Mouse (Mus musculus) forebrain, embryonic 10.5 days (tissue): ENCODE data around the gene Fam129b. TPM values are rescaled to one million over a fixed set of nuclear protein-coding genes. Genes with fewer than 3 reads are reported as not detected.

Experiments
- DNase-seq: peaks from one replicate; pipeline ENCODE4 v3.0.0-alpha.2; 2017; ENCODE audit warnings: low spot score; ENCODE audit errors: extremely low spot score
- H3K27ac ChIP-seq: fragments of 300-500 bp; sonication (generic); 2 replicates; pipeline ENCODE4 v1.5.1; 2016; ENCODE audit warnings: mild to moderate bottlenecking
- H3K27me3 ChIP-seq: fragments of 300-500 bp; sonication (generic); 2 replicates; pipeline ENCODE4 v1.6.1; 2016; ENCODE audit warnings: mild to moderate bottlenecking; ENCODE audit not compliant: poor library complexity, severe bottlenecking
- H3K36me3 ChIP-seq: fragments of 300-500 bp; sonication (generic); replicated peaks from 2 replicates; pipeline ENCODE4 v1.6.1; 2016; ENCODE audit warnings: mild to moderate bottlenecking, moderate library complexity
- H3K4me1 ChIP-seq: fragments of 300-500 bp; sonication (generic); 2 replicates; pipeline ENCODE4 v1.6.1; 2016
- H3K4me3 ChIP-seq: fragments of 300-500 bp; sonication (generic); 2 replicates; pipeline ENCODE4 v1.5.1; 2016; ENCODE audit warnings: mild to moderate bottlenecking, moderate library complexity
- H3K9me3 ChIP-seq: fragments of 300-500 bp; sonication (generic); 2 replicates; pipeline ENCODE4 v1.6.1; 2016; ENCODE audit warnings: mild to moderate bottlenecking, moderate library complexity
- WGBS: fragments of 180-500 bp; shearing (Covaris S2); methylation state at CpG from one replicate; pipeline ENCODE4 v1.1.7; 2016; 5-methylcytosine and 5-hydroxymethylcytosine counted together
- polyA plus RNA-seq: library from polyadenylated mRNA; unstranded; fragments of >200 nt; fragmentation: Nextera tagmentation; extraction: Ambion mirVana; gene quantifications from 2 replicates; pipeline ENCODE4 v1.2.1, GENCODE M21; 2016

Gene Fam129b
- polyA plus RNA-seq, 1 experiment from 2014 or later: 25.3 TPM

DNA sequence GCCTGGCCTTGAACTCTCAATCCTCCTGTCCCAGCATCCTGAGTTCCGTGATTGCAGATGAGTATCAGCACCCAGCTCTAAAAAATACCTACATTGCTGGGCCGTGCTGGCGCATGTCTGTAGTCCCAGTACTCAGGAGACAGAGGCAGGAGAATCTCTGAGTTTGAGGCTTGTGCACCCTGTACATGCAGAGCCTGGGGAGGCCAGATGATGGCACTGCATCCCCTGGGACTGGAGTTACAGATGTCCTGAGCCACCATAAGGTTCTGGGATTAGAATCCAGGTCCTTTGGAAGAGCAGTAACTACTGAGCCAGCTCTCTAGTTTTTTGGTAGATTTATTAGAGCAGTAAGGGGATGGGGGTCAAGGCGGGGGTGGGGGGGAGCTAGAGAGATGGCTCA lies 64.6 kb downstream of the Fam129b start:
- no peak for DNase-seq
- WGBS: 91% methylated on average over 4 of the region's 4 CpGs
- Histone ChIP-seq H3K4me3 (no peak overlapping the region), H3K27me3 (no peaks in the 10 kb centered on the region), H3K4me1 (no peaks in the 10 kb centered on the region), H3K36me3 (peaks cover 64% of the 10 kb centered on the region), H3K27ac (no peak overlapping the region), H3K9me3 (no peaks in the 10 kb centered on the region)

GRCm38 (mm10) chr2:32947454-32947853 lies 71.5 kb downstream of the Fam129b start:
- no peak overlapping the region for H3K4me3 ChIP-seq
- peaks cover 63% of the 10 kb centered on the region for H3K36me3 ChIP-seq
- H3K4me1 ChIP-seq: no peaks in the 10 kb centered on the region
- no peaks in the 10 kb centered on the region for H3K27me3 ChIP-seq
- H3K9me3 ChIP-seq: no peaks in the 10 kb centered on the region
- DNase-seq: no peak
- 93% methylated on average over 11 of the region's 11 CpGs for WGBS
- no peak overlapping the region for H3K27ac ChIP-seq

DNA sequence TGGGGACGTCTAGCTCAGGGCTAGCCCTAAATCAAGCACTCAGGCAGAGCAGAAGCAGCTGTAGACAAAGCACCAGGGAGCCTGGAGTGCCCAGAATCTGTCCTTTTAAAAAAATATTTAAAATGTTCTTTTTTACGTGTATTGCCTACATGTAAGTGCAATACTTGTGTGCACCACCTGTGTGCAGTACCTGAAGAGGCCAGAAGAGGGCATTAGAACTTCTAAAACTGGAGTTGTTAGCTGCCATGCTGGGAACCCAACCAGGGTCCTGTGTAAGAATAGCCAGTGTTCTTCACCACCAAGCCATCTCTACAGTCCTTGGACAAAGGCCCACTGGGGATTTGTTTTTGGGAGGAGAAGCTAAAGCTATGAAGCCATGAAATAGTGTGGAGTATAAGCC lies 78.7 kb downstream of the Fam129b start:
- H3K36me3 ChIP-seq: peaks cover 66% of the 10 kb centered on the region
- no peak overlapping the region for H3K4me3 ChIP-seq
- WGBS: 91% methylated on average over 2 of the region's 2 CpGs
- DNase-seq: no peak
- no peaks in the 10 kb centered on the region for H3K4me1 ChIP-seq
- H3K27ac ChIP-seq: no peak overlapping the region
- H3K9me3 ChIP-seq: peaks cover 6% of the 10 kb centered on the region; the same call in 1 of the 2 replicates
- H3K27me3 ChIP-seq: no peaks in the 10 kb centered on the region

DNA sequence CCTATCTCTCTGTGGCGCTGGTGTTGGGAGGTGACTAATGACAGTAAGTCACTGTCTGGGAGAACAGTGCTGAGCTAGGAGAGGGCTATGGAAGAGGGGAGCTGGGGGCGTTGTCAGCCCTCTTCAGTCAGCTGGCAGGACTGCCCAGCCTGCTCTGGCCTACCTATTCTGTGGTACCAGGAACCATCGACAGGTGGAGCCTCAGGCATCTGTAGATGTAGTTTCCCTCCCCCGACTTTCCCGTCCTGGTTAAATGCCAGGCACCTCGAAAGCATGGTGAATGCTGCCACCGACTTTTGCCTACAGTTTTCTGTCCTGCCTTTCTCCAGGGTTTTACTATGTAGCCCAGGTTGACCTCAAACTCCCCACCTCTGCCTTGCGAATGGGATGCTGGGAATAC lies 81.4 kb downstream of the Fam129b start:
- Histone ChIP-seq H3K4me3 (no peak overlapping the region), H3K27me3 (no peaks in the 10 kb centered on the region), H3K36me3 (peaks cover 51% of the 10 kb centered on the region), H3K4me1 (peaks cover 12% of the 10 kb centered on the region), H3K9me3 (peaks cover 6% of the 10 kb centered on the region; the same call in 1 of the 2 replicates), H3K27ac (no peak overlapping the region)
- no peak for DNase-seq
- 67% methylated on average over 8 of the region's 8 CpGs for WGBS

GRCm38 (mm10) chr2:32960273-32960672 lies 84.4 kb downstream of the Fam129b start:
- Histone ChIP-seq H3K4me1 (peaks cover 39% of the 10 kb centered on the region), H3K4me3 (peak overlapping the region; percentile 97; the same call in 1 of the 2 replicates), H3K36me3 (peaks cover 52% of the 10 kb centered on the region), H3K27ac (no peak overlapping the region), H3K9me3 (no peaks in the 10 kb centered on the region), H3K27me3 (no peaks in the 10 kb centered on the region)
- no peak for DNase-seq
- WGBS: 96% methylated on average over 4 of the region's 4 CpGs

DNA sequence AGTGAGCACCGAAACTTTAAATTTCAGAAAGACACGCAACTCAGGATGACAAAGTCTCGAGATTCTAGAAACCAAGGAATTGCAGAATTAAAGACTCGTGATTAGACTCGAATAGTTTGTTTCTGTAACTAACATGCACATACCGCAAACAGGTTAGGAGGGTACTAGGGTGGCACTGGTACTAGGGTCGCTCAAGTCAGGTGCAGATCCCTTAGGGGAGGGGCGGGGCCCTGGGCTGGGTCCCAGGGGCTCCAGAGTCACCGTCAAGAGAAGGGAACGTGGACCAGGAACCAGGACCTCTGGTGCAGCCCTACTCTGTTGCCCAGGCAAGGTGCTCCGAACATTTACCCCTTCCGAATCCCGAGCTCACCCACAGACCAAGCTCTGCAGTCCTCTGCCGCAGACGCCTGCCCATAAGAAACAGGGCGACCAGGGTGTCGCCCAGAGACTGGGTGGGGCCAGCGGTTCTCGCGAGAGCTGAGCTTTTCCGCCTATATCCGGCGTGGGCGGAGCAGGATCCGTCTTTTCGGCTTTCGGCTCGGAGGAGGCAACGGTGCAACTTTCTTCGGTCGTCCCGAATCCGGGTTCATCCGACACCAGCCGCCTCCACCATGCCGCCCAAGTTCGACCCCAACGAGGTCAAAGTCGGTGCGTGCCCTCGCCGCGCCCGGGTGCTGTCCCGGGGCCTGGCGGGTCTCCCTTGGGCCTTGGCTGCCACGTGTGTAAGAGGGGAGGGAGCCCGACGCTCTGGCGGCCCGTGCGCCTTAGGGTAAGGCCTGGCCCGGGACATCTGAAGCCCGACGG lies 85.5 kb downstream of the Fam129b start, which contains the start of the genes Rpl12 and Lrsam1:
Gene Rpl12 (plus strand): TSS at position 368 of the 804 bp plus-strand sequence.
Gene Lrsam1 (minus strand): TSS at position 423 of the 804 bp plus-strand sequence.
- H3K36me3 ChIP-seq: peaks cover 42% of the 10 kb centered on the region
- 3% methylated on average over 55 of the region's 55 CpGs for WGBS
- H3K27me3 ChIP-seq: no peaks in the 10 kb centered on the region
- peak; percentile 94 for DNase-seq
- H3K27ac ChIP-seq: peak within 1 kb of the TSS; percentile 97
- H3K9me3 ChIP-seq: no peaks in the 10 kb centered on the region
- peaks cover 49% of the 10 kb centered on the region for H3K4me1 ChIP-seq
- H3K4me3 ChIP-seq: peak within 1 kb of the TSS; percentile 97

DNA sequence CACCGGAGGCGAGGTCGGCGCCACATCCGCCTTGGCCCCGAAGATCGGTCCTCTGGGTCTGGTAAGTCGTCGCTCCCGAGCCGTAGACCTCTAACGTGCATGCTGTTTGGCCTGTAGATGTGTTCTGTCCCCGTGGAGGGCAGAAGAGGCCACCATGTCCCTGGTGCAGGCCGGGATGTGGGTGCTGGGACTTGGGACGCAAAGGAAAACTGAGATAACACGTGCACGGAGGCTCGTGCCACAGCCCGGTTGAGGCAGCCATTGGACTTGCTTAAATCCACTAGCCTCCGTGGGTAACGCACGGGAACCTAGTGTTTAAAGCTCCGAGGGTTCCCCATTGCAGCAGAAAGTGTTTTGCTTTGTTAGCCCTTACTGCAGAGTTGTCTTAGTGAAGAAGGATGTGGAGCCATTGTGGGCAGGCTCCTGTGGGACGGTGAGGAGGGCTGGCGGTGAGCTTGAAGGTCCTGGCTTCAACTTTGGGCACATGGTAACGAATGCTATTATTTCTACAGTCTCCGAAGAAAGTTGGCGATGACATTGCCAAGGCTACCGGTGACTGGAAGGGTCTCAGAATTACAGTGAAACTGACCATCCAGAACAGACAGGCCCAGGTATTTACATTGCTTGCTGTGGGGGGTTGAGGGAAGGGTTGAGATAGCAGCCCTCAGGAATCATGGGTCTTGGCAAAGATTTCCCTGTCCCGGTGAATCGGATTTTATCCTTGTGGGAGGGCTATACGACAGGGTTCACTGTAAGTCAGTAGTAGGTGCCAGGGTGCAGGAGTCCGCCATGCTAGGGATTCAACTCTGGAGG lies 86.4 kb downstream of the Fam129b start:
- WGBS: under 1% methylated on average over 33 of the region's 33 CpGs
- Histone ChIP-seq H3K4me3 (peak overlapping the region; percentile 97), H3K4me1 (peaks cover 58% of the 10 kb centered on the region), H3K9me3 (no peaks in the 10 kb centered on the region), H3K27ac (peak overlapping the region; percentile 97), H3K36me3 (peaks cover 34% of the 10 kb centered on the region), H3K27me3 (no peaks in the 10 kb centered on the region)
- peak; percentile 44 for DNase-seq

DNA sequence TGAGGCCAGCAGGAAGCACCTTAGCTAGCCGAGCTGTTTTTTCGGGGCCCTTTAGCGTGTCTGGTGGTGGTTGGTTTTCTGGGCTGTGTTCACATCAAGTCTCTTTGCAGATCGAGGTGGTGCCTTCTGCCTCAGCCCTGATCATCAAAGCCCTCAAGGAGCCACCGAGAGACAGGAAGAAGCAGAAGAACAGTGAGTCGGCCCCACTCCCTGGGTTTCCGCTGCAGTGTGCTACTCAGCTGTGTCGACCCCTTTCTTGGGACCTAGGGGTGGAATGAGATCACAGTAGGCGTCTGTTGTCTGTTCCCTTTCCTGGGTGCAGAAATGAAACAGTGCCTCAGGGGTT lies 86.9 kb downstream of the Fam129b start:
- H3K36me3 ChIP-seq: peaks cover 32% of the 10 kb centered on the region
- no peaks in the 10 kb centered on the region for H3K9me3 ChIP-seq
- DNase-seq: no peak
- 12% methylated on average over 9 of the region's 9 CpGs for WGBS
- peak overlapping the region; percentile 97 for H3K4me3 ChIP-seq
- H3K27me3 ChIP-seq: no peaks in the 10 kb centered on the region
- peak overlapping the region; percentile 97 for H3K27ac ChIP-seq
- H3K4me1 ChIP-seq: peaks cover 64% of the 10 kb centered on the region

DNA sequence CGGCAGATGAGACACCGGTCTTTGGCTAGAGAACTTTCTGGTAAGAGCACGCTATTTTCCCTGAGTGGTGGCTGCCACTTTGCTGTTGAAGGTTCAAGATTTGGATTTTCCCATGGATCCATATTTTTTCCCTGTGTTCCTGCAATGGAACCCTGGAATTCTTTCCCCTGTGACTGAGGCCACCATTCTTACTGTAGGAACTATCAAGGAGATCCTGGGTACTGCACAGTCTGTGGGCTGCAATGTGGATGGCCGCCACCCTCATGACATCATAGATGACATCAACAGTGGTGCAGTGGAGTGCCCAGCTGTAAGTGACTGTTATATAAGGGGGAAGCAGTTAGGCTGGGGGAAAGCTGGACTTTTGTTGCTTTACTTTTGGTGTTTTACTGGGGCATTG lies 87.6 kb downstream of the Fam129b start:
- Histone ChIP-seq H3K27me3 (no peaks in the 10 kb centered on the region), H3K36me3 (peaks cover 32% of the 10 kb centered on the region), H3K27ac (0 out of 2 replicates have a peak overlapping the region, but pooled peaks have one; percentile 97), H3K4me3 (peak overlapping the region; percentile 97), H3K9me3 (no peaks in the 10 kb centered on the region), H3K4me1 (peaks cover 70% of the 10 kb centered on the region)
- 76% methylated on average over 4 of the region's 4 CpGs for WGBS
- DNase-seq: no peak

GRCm38 (mm10) chr2:32963981-32964380 lies 88.1 kb downstream of the Fam129b start:
- Histone ChIP-seq H3K27me3 (no peaks in the 10 kb centered on the region), H3K4me3 (peak overlapping the region; percentile 97), H3K4me1 (peaks cover 70% of the 10 kb centered on the region), H3K27ac (no peak overlapping the region), H3K36me3 (peaks cover 32% of the 10 kb centered on the region), H3K9me3 (no peaks in the 10 kb centered on the region)
- 77% methylated on average over 1 of the region's 1 CpGs for WGBS
- no peak for DNase-seq

DNA sequence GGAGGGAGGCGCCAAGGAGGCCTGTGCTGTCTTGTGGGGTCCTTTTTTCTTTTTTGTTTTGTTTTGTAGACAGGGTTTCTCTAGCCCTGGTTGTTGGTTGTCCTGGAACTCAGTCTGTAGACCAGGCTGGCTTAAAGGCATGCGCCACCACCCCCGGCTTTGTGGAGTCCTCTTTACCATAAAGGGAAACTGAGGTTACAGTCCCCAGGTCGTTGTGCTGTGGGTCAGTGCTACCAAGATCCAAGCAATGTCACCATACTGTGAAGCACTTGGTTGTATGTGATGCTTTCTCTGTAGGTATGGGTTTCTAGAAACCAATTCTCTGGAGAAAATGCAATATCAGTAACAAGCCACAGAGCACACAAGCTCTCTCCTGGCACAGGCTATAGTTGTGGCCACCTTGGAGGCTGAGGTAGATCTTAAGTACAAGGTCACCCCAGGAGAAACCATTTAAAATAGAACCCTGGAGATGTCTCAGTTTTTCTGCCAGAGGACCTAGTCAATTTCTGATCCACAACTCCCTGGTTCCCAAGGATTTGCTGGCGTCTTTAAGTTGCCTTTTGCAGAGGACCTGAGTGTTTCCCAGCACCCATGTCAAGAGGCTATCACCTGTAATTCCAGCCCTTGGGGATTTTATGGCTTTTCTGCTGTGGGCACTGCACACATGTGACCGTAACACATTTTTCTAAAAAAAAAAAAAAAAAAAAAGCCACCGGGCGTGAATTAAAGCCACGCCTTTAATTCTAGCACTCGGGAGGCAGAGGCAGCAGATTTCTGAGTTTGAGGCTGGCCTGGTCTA lies 88.9 kb downstream of the Fam129b start:
- H3K27me3 ChIP-seq: no peaks in the 10 kb centered on the region
- H3K36me3 ChIP-seq: peaks cover 32% of the 10 kb centered on the region
- H3K27ac ChIP-seq: no peak overlapping the region
- peaks cover 70% of the 10 kb centered on the region for H3K4me1 ChIP-seq
- DNase-seq: no peak
- H3K9me3 ChIP-seq: no peaks in the 10 kb centered on the region
- 25% methylated on average over 10 of the region's 10 CpGs for WGBS
- H3K4me3 ChIP-seq: peak overlapping the region; percentile 97

DNA sequence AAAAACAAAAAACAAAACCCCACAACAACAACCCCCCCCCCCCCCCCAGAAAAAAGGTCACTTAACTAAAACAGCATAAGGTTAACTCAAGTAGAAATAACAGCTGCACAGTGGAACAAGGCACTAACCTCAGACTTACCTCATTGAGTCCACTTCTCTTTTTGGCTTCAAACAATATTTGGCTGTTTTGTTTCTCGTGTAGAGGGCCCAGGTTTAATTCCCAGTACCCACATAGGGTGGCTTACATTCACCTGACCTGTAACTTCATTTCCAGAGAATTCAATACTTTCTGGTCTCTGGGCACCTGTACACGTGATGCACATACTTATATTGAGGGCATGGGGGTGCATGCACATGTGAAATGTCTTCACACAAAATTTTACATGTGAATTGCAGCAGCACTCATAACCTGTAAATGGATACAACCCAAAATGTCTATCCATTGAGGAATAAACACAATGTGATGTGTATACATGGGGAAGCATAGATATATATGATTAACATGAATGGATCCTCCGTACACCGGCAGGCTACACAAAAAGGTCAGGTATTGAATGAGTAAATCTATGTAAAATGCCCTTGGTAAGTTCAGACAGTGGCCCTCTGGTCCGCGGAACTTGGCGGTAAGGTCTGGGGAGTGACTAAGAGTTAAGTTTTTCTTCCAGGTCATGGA lies 89.7 kb downstream of the Fam129b start:
- Histone ChIP-seq H3K36me3 (peaks cover 32% of the 10 kb centered on the region), H3K27ac (no peak overlapping the region), H3K27me3 (no peaks in the 10 kb centered on the region), H3K4me1 (peaks cover 65% of the 10 kb centered on the region), H3K9me3 (no peaks in the 10 kb centered on the region), H3K4me3 (peak overlapping the region; percentile 71)
- DNase-seq: no peak
- WGBS: 20% methylated on average over 7 of the region's 7 CpGs
